Mouse (Mus musculus): ENCODE results near the gene Gm29776. TPM values are rescaled to one million over a fixed set of nuclear protein-coding genes. Genes with fewer than 3 reads are reported as not detected.

Gm29776 gene
- total and polyA plus RNA-seq, 3 experiments = not detected

DNA sequence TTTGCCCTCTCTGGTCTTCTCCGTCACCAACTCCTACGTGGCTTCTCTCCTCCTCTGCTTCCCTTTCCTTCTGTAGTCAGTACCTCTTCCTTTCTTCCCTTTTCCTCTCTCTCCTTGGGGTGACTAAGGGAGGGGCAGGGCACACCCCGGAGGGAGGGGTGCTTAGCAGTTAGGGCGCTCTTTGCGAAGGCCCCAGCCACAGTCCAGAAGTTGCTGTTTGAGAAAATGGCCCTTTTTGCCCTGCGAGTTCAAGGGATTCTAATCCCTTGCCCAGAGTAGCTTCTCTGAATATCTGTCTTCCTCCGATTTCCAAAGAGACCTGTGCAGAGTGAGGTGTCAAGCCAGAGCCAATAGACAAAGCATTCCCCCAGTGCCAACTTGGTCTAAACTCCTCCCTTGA, 13.4 kb upstream of the Gm29776 start, which contains the start of gene Cebpe:
Gene Cebpe, minus strand, starts transcription at position 101 of the 400 bp plus-strand sequence.
- in situ Hi-C loops (cut with MboI; ENCODE audit: low pct_ligation_motif_present, low pct_unique_long_range_greater_than_20kb, low sequenced_read_pairs) = loop anchor here (10.0 kb wide), 1 partner anchor 303 kb away; the partner anchor contains the start of gene Ngdn
- no peaks in the 10 kb centered on the region for H3K36me3 ChIP-seq (replicated peaks in 1 of 2; ENCODE audit: control insufficient read depth in 1 of 2, insufficient read depth in 1 of 2, low read length in 1 of 2)
- H3K4me1 ChIP-seq (ENCODE audit: control insufficient read depth in 1 of 2, insufficient read depth in 2 of 2) = peaks cover 12 to 37% of the 10 kb centered on the region in 2 experiments
- peaks cover 3% of the 10 kb centered on the region for H3K27me3 ChIP-seq (replicated peaks)
- DNase-seq (ENCODE audit: extremely low read depth) = no peak
- H3K4me3 ChIP-seq (replicated peaks in 1 of 3; ENCODE audit: low read depth in 2 of 3, low read length in 2 of 3, poor library complexity in 1 of 3) = no peak within 1 kb of the TSS
- no peaks in the 10 kb centered on the region for H3K79me2 ChIP-seq (replicated peaks; ENCODE audit: control insufficient read depth, extremely low read depth, insufficient read depth, poor library complexity, severe bottlenecking)
- H3K4me2 ChIP-seq (ENCODE audit: insufficient read depth, low read depth, poor library complexity, severe bottlenecking) = no peak within 1 kb of the TSS; the same call in 1 of the 2 replicates
- dilution Hi-C loops (cut with MboI; ENCODE audit: extremely low pct_ligation_motif_present, extremely low pct_unique_long_range_greater_than_20kb, low sequenced_read_pairs) = no loop called here
- H3K9me3 ChIP-seq (replicated peaks; ENCODE audit: low read length) = peaks cover 7% of the 10 kb centered on the region
- peak within 1 kb of the TSS; percentile 3; the same call in 1 of the 2 replicates for H3K27ac ChIP-seq (ENCODE audit: insufficient read depth, low read depth)
- peak within 1 kb of the TSS; percentile 44 for H3K9ac ChIP-seq (ENCODE audit: insufficient read depth, low read depth)
- no peak for TF ChIP-seq SMC3 (IDR thresholded peaks at IDR 0.05; ENCODE audit: low read depth, low read length)
- TF ChIP-seq MYC (IDR thresholded peaks at IDR 0.05; ENCODE audit: low read depth, low read length) = no peak
- no peak for TF ChIP-seq JUND (conservative IDR thresholded peaks at IDR 0.05; ENCODE audit: low read depth, low read length)
- TF ChIP-seq ZKSCAN1 (IDR thresholded peaks at IDR 0.05; ENCODE audit: borderline replicate concordance, low read depth, low read length) = no peak
- no peak for TF ChIP-seq MAZ (IDR thresholded peaks at IDR 0.05; ENCODE audit: low read depth, low read length)
- TF ChIP-seq RAD21 (IDR thresholded peaks at IDR 0.05; ENCODE audit: low read depth, low read length) = no peak
- no peak for TF ChIP-seq TBP (conservative IDR thresholded peaks at IDR 0.05; ENCODE audit: low read depth, low read length)
- no peak for TF ChIP-seq USF1 (IDR thresholded peaks at IDR 0.05; ENCODE audit: low read depth, low read length)
- TF ChIP-seq EP300 (IDR thresholded peaks at IDR 0.05; ENCODE audit: low read length) = no peak
- no peak for TF ChIP-seq IRF4 (IDR thresholded peaks at IDR 0.05; ENCODE audit: low read depth, low read length)
- TF ChIP-seq ZMIZ1 (IDR thresholded peaks at IDR 0.05; ENCODE audit: low read depth, low read length) = no peak
- TF ChIP-seq CHD2 (IDR thresholded peaks at IDR 0.05; ENCODE audit: low read length) = no peak
- no peak for TF ChIP-seq NELFE (IDR thresholded peaks at IDR 0.05; ENCODE audit: low read depth, low read length)

DNA sequence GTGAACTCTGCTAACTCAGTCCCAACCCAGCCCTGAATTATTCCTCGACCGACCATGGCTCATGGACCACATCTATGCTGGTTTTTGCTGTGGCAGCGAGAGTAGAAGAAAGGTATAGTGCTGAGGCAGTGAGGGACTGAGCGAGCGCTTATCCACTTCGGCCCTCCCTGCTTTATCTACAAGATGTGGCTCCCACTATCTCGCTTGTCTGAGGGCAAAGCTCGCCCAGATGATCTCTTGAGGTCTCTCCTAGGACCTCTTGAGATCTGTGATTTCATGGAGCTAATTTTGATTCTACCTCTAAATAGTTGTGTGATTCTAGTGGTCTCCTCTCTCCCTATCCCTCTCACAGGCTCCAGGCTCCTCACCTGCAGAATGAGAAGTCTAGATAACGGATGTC, 10.4 kb upstream of the Gm29776 start:
- Histone ChIP-seq H3K9ac (ENCODE audit: insufficient read depth, low read depth) (no peak overlapping the region), H3K27ac (ENCODE audit: insufficient read depth, low read depth) (no peak overlapping the region), H3K9me3 (replicated peaks; ENCODE audit: low read length) (no peaks in the 10 kb centered on the region), H3K4me3 (replicated peaks in 1 of 3; ENCODE audit: low read depth in 2 of 3, low read length in 2 of 3, poor library complexity in 1 of 3) (no peak overlapping the region), H3K4me2 (ENCODE audit: insufficient read depth, low read depth, poor library complexity, severe bottlenecking) (no peak overlapping the region), H3K27me3 (replicated peaks) (no peaks in the 10 kb centered on the region), H3K4me1 (ENCODE audit: control insufficient read depth in 1 of 2, insufficient read depth in 2 of 2) (peaks cover 11 to 42% of the 10 kb centered on the region in 2 experiments), H3K79me2 (replicated peaks; ENCODE audit: control insufficient read depth, extremely low read depth, insufficient read depth, poor library complexity, severe bottlenecking) (no peaks in the 10 kb centered on the region), H3K36me3 (replicated peaks in 1 of 2; ENCODE audit: control insufficient read depth in 1 of 2, insufficient read depth in 1 of 2, low read length in 1 of 2) (no peaks in the 10 kb centered on the region)
- no peak for TF ChIP-seq MXI1 (IDR thresholded peaks at IDR 0.05; ENCODE audit: low read depth, low read length)
- no peak for TF ChIP-seq PAX5 (IDR thresholded peaks at IDR 0.05; ENCODE audit: low read length)
- TF ChIP-seq MAX (IDR thresholded peaks at IDR 0.05; ENCODE audit: low read length) = no peak
- TF ChIP-seq EP300 (IDR thresholded peaks at IDR 0.05; ENCODE audit: low read length) = no peak
- TF ChIP-seq POLR2AphosphoS2 (IDR thresholded peaks at IDR 0.05; ENCODE audit: low read depth, low read length) = no peak
- TF ChIP-seq TCF12 (IDR thresholded peaks at IDR 0.05; ENCODE audit: low read depth, low read length) = no peak
- TF ChIP-seq ETS1 (conservative IDR thresholded peaks at IDR 0.05; ENCODE audit: low read depth, low read length) = no peak
- no peak for TF ChIP-seq ZMIZ1 (IDR thresholded peaks at IDR 0.05; ENCODE audit: low read depth, low read length)
- no peak for TF ChIP-seq CTCF (conservative IDR thresholded peaks at IDR 0.05 in 1 of 2, IDR thresholded peaks at IDR 0.05 in 1 of 2; ENCODE audit: low read depth in 2 of 2, low read length in 2 of 2)
- no peak for TF ChIP-seq ZNF384 (IDR thresholded peaks at IDR 0.05; ENCODE audit: low read depth, low read length)
- no peak for TF ChIP-seq HCFC1 (IDR thresholded peaks at IDR 0.05; ENCODE audit: low read depth, low read length)
- no peak for TF ChIP-seq RAD21 (IDR thresholded peaks at IDR 0.05; ENCODE audit: low read depth, low read length)
- dilution Hi-C loops (cut with MboI; ENCODE audit: extremely low pct_ligation_motif_present, extremely low pct_unique_long_range_greater_than_20kb, low sequenced_read_pairs) (no loop called here), in situ Hi-C loops (cut with MboI; ENCODE audit: low pct_ligation_motif_present, low pct_unique_long_range_greater_than_20kb, low sequenced_read_pairs) (no loop called here)
- no peak for DNase-seq (ENCODE audit: extremely low read depth)
